Mouse (Mus musculus): Measurements from ENCODE around the gene Fam174a. TPM values are rescaled to one million over a fixed set of nuclear protein-coding genes. Genes with fewer than 3 reads are reported as not detected.
A peak's percentile ranks its signal among the peaks of the same experiment; 100 is the strongest.

Gene Fam174a
- polyA plus RNA-seq (2015; fragmentation: Nextera tagmentation; extraction: Ambion mirVana) = 26.1 and 27.3 TPM in 2 replicates

DNA sequence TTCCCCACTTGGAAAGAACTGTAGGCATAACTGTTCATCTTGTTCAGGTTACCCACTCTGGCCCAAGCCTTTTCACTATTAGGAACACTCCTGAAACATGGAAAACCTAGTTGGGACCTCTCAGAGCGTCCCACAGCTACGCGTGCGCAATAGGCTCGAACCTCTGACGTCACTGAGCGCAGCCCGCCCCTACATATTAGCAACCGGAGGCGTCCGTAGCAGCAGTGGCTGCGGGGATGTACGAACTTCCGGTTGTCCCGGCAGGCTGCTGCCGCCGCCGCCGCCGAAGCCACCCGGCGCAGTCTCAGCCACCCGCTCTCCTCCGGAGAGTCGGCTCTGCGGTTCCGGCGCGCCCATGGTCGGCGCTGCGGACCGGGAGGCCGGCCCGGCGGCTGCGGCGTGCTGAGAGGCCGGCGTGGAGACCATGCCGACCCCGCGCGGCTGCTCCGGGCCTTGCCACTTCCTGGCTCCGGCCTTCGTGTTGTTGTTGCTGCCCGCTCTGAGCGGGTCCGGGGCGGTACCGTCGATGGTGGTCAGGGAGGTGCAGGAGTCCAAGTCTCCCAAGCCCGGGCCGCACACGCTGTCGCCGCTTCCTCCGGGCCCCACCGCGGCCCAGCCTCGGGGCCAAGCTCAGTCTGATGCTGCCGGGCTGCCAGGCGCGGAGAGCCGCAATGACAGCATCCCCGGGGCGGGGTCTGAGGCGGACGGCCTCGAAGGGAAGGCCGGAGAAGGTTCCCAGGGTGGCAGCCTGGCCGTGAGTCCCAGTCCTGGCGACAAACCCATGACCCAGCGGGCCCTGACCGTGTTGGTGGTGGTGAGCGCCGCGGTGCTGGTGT is at the start of gene Fam174a:
Fam174a (plus strand) TSS at position 231 of the 836 bp plus-strand sequence.
- H3K4me3 ChIP-seq = peak within 1 kb of the TSS; percentile 92
- peak within 1 kb of the TSS; percentile 90 for H3K27ac ChIP-seq
- H3K27me3 ChIP-seq = no peaks in the 10 kb centered on the region
- peak within 1 kb of the TSS; percentile 94 for H3K4me2 ChIP-seq
- H3K4me1 ChIP-seq (replicated peaks) = peaks cover 16% of the 10 kb centered on the region
- peak within 1 kb of the TSS; percentile 94 for H3K9ac ChIP-seq
- H3K36me3 ChIP-seq = no peaks in the 10 kb centered on the region
- WGBS = under 1% methylated on average over 77 of the region's 79 CpGs
- no peaks in the 10 kb centered on the region for H3K9me3 ChIP-seq
- ATAC-seq (ENCODE audit: low FRiP score) = peak; percentile 100

DNA sequence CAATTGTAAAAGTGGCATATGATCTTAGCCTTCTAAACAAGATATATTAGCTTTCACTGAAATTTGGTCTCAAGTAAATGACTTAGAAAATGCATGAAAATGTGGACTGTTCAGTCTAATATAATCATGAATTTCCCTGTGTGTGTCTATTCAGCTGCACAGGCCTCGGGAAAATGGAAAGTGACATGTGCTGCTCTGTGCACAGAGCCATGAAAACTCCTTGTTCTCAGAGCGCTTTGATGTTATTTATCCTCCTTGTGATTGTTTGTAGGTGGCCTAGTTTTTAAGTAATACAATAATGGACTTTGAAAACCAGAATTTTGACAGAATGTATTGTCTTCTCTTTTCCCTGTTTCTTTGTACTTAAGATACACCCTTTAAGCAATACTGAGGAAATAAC is 49.6 kb upstream of the Fam174a start:
- H3K27ac ChIP-seq = no peak overlapping the region
- H3K36me3 ChIP-seq = no peaks in the 10 kb centered on the region
- ATAC-seq (ENCODE audit: low FRiP score) = no peak
- H3K9me3 ChIP-seq = no peaks in the 10 kb centered on the region
- no peak overlapping the region for H3K4me3 ChIP-seq
- no peaks in the 10 kb centered on the region for H3K27me3 ChIP-seq
- H3K4me2 ChIP-seq = no peak overlapping the region
- no peak overlapping the region for H3K9ac ChIP-seq
- H3K4me1 ChIP-seq (replicated peaks) = 0 out of 2 replicates have a peak, but pooled peaks cover 6% of the 10 kb centered on the region
- WGBS = 26% methylated on average over 2 of the region's 2 CpGs

DNA sequence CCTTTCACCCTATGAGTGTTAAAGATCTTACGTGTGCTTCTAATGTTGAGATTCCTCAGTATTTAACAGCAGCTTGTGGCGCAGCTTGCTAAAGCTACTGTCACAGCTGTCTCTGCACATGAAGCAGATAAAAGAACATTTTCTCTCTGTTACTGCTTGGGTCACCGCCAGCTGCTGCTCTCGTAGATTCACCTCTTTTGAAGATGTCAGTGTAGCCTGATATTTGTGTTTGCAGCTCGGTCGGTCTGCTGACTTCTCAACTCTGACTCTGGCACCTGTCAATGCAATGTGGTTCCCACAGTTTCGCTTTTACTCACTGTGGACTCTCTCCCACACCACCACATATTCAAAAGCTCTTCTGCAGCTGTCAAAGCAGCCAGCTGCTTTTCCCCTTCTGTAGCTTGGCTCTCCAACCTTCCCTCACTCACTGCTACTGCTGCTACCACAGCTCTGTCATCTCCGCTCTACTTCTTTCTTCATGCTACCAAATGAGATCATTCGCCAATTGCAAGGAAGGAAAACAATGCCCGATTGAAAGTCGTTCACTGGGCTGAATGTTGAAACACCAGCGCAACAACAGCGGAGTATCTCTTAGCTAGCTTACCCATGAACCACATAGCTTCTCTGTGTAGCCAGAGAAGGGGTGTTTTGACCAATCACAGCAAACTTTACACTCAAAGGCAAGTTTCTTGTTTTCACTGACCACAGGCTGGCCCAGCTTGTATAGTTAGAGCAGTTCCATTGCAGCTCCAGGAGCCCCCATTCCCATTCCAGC is 45.3 kb upstream of the Fam174a start:
- Histone ChIP-seq H3K36me3 (no peaks in the 10 kb centered on the region), H3K27me3 (no peaks in the 10 kb centered on the region), H3K4me1 (replicated peaks) (0 out of 2 replicates have a peak, but pooled peaks cover 6% of the 10 kb centered on the region), H3K9me3 (no peaks in the 10 kb centered on the region), H3K4me2 (no peak overlapping the region), H3K9ac (no peak overlapping the region), H3K4me3 (no peak overlapping the region), H3K27ac (no peak overlapping the region)
- no peak for ATAC-seq (ENCODE audit: low FRiP score)
- WGBS = 63% methylated on average over 13 of the region's 13 CpGs

DNA sequence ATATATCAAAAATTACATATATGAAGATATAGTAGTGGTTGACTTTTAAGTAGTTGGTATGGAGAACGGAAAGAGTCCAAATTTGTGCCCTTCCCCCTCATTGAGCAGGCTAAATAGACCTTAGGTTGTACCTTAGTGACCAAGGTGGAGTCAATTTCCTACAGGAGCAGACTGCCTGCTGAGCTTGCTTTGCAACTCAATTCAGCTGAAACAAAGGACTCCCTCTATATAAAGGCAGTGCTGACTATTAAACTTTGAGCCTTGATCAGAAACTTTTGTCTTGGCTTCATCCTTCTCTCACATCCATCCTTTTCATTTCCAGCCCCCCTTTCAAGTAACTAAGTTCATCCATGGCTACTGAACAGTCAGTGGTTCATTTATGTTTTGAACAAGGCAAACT is 40.1 kb upstream of the Fam174a start:
- no peaks in the 10 kb centered on the region for H3K27me3 ChIP-seq
- H3K36me3 ChIP-seq = no peaks in the 10 kb centered on the region
- WGBS = 25% methylated on average over 1 of the region's 1 CpGs
- no peak overlapping the region for H3K9ac ChIP-seq
- no peak overlapping the region for H3K27ac ChIP-seq
- H3K9me3 ChIP-seq = no peaks in the 10 kb centered on the region
- 0 out of 2 replicates have a peak, but pooled peaks cover under 1% of the 10 kb centered on the region for H3K4me1 ChIP-seq (replicated peaks)
- no peak for ATAC-seq (ENCODE audit: low FRiP score)
- no peak overlapping the region for H3K4me3 ChIP-seq
- H3K4me2 ChIP-seq = no peak overlapping the region

- Histone ChIP-seq H3K4me1 (replicated peaks) (no peaks in the 10 kb centered on the region), H3K4me3 (no peak overlapping the region), H3K9me3 (no peaks in the 10 kb centered on the region), H3K27me3 (no peaks in the 10 kb centered on the region), H3K9ac (no peak overlapping the region), H3K27ac (no peak overlapping the region), H3K36me3 (no peaks in the 10 kb centered on the region), H3K4me2 (no peak overlapping the region)
- WGBS = 85% methylated on average over 5 of the region's 5 CpGs
- ATAC-seq (ENCODE audit: low FRiP score) = no peak
These were observed 5.1 kb upstream of the Fam174a start for GRCm38 (mm10) chr1:95308324-95308723.

- Histone ChIP-seq H3K36me3 (no peaks in the 10 kb centered on the region), H3K9me3 (no peaks in the 10 kb centered on the region), H3K4me3 (peak overlapping the region; percentile 92), H3K9ac (peak overlapping the region; percentile 94), H3K27ac (peak overlapping the region; percentile 90), H3K27me3 (no peaks in the 10 kb centered on the region), H3K4me2 (peak overlapping the region; percentile 94), H3K4me1 (replicated peaks) (peaks cover 16% of the 10 kb centered on the region)
- ATAC-seq (ENCODE audit: low FRiP score) = no peak
- WGBS = 2% methylated on average over 6 of the region's 6 CpGs
These were observed 769 bp downstream of the Fam174a start for GRCm38 (mm10) chr1:95314229-95314555.

- no peaks in the 10 kb centered on the region for H3K36me3 ChIP-seq
- H3K4me3 ChIP-seq = no peak overlapping the region
- 89% methylated on average over 6 of the region's 6 CpGs for WGBS
- no peak overlapping the region for H3K27ac ChIP-seq
- no peak overlapping the region for H3K4me2 ChIP-seq
- H3K9me3 ChIP-seq = no peaks in the 10 kb centered on the region
- no peaks in the 10 kb centered on the region for H3K27me3 ChIP-seq
- ATAC-seq (ENCODE audit: low FRiP score) = no peak
- H3K9ac ChIP-seq = no peak overlapping the region
- peaks cover 16% of the 10 kb centered on the region for H3K4me1 ChIP-seq (replicated peaks)
These were observed 2.6 kb downstream of the Fam174a start for GRCm38 (mm10) chr1:95315981-95316380.

DNA sequence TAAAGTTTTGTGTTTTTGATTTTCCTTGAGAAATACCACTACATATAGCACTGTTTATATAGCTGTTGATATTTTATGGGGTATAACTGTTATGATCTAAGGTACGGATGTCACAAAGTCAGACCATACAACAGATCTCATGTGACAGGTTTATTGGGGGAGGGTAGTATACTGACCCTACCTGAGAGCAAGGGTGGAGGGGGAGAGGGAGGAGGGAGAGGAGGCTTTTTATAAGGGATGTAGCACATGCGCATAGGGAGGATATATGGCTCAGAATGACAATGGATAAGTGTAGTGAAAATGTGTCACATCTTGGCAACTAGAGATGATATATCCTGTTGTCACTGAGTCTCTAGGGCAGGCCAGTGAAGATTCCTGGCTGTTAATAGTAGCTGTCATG is 8.8 kb downstream of the Fam174a start:
- H3K9ac ChIP-seq = no peak overlapping the region
- H3K36me3 ChIP-seq = peaks cover 11% of the 10 kb centered on the region
- H3K9me3 ChIP-seq = no peaks in the 10 kb centered on the region
- no peak overlapping the region for H3K4me3 ChIP-seq
- H3K4me2 ChIP-seq = no peak overlapping the region
- no peak overlapping the region for H3K27ac ChIP-seq
- no peak for ATAC-seq (ENCODE audit: low FRiP score)
- no peaks in the 10 kb centered on the region for H3K4me1 ChIP-seq (replicated peaks)
- H3K27me3 ChIP-seq = no peaks in the 10 kb centered on the region
- WGBS = 93% methylated on average over 2 of the region's 2 CpGs

DNA sequence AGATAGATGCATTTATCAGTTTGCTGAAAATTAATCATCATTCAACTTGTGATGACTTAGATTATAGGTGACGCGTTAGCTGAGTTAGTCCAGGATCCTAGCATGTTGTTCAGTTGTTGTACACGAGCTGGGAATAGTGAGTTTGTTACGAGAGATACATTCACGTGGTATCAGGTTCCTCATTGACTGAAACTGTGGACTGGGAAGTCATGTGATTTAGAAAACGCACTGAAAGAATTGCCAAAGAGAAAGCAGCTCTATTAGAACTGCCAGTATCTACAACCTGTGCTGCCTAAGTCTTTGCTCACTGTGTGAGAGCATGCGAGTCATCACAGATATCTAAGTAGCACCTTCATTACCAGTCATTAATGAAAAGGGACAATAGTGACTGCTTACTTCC is 9.6 kb downstream of the Fam174a start:
- Histone ChIP-seq H3K4me1 (replicated peaks) (no peaks in the 10 kb centered on the region), H3K36me3 (peaks cover 12% of the 10 kb centered on the region), H3K4me3 (no peak overlapping the region), H3K9ac (no peak overlapping the region), H3K9me3 (no peaks in the 10 kb centered on the region), H3K4me2 (no peak overlapping the region), H3K27ac (no peak overlapping the region), H3K27me3 (no peaks in the 10 kb centered on the region)
- 87% methylated on average over 7 of the region's 7 CpGs for WGBS
- ATAC-seq (ENCODE audit: low FRiP score) = no peak

DNA sequence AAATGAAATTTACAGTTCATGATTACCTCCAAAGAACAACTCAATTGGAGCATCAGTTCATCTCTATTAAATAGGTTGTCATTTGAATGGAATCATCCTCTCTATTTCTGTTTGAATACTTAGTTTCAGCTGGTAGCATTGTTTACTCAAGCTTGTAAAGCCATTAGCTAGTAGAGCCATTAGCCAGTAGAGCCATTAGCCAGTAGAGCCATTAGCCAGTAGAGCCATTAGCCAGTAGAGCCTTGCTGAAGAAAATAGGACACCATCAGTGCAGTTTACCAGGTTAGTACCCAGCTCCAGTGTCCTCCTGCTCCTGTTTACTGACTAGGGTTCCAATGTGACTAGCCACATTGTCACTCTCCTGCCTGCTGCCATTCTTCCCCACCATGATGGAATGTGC is 13.4 kb downstream of the Fam174a start:
- peaks cover 15% of the 10 kb centered on the region for H3K36me3 ChIP-seq
- H3K27ac ChIP-seq = no peak overlapping the region
- no peak overlapping the region for H3K4me2 ChIP-seq
- H3K9ac ChIP-seq = no peak overlapping the region
- no peak for ATAC-seq (ENCODE audit: low FRiP score)
- no peak overlapping the region for H3K4me3 ChIP-seq
- H3K9me3 ChIP-seq = no peaks in the 10 kb centered on the region
- H3K4me1 ChIP-seq (replicated peaks) = no peaks in the 10 kb centered on the region
- no peaks in the 10 kb centered on the region for H3K27me3 ChIP-seq

DNA sequence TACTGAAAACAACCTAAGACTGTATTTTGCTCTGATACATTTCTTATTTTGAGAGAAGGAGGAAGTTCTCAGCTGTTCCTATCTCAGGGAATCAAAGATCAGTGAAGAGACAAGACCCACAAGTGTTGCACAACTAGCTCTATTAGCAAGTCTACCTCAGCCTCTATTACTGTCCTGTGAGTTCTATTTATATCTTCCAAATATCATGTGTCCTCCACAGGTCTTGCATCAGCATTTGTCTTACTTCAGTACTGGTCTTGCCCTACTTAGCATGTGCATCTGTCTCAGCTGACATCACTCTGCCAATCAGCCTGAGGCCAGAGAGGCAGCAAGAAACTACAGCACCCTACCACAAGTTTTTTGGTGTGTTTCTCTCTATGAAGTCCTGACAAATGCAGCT is 26.2 kb downstream of the Fam174a start:
- Histone ChIP-seq H3K9ac (no peak overlapping the region), H3K4me3 (no peak overlapping the region), H3K27me3 (no peaks in the 10 kb centered on the region)

DNA sequence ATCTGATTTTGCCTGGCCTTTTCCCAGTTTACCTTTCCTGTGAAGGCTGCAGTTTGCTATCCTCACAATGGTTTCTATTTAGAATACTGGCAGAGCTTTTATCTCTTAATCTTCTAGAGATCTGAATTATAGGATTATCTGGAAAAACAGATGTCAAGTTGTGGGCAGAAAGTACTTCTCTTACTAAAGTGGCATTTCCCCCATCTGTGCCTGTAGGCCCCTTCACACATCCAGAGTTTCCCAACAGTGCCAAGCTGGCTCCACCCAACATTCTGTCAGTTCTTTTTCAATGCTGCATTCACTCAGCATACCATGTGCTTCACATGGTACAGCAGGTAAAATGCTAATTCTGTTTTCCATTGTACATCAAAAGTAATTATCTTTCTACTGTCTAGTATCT is 28.8 kb downstream of the Fam174a start:
- H3K9ac ChIP-seq = no peak overlapping the region
- no peak for ATAC-seq (ENCODE audit: low FRiP score)
- no peaks in the 10 kb centered on the region for H3K4me1 ChIP-seq (replicated peaks)
- H3K9me3 ChIP-seq = no peaks in the 10 kb centered on the region
- no peaks in the 10 kb centered on the region for H3K36me3 ChIP-seq
- H3K27ac ChIP-seq = no peak overlapping the region
- no peak overlapping the region for H3K4me2 ChIP-seq
- H3K4me3 ChIP-seq = no peak overlapping the region
- no peaks in the 10 kb centered on the region for H3K27me3 ChIP-seq

More for the DNA sequence above, 26.2 kb downstream of the Fam174a start:
- H3K4me1 ChIP-seq (replicated peaks) = no peaks in the 10 kb centered on the region
- H3K27ac ChIP-seq = no peak overlapping the region
- no peaks in the 10 kb centered on the region for H3K9me3 ChIP-seq
- no peak overlapping the region for H3K4me2 ChIP-seq
- H3K36me3 ChIP-seq = no peaks in the 10 kb centered on the region
- no peak for ATAC-seq (ENCODE audit: low FRiP score)

All from hindbrain, embryonic 13.5 days (tissue).